Mouse (Mus musculus) cerebellum, adult 2 months (tissue): ENCODE measurements around the gene Rarg.

Experiments
- CTCF ChIP-seq: fragments of 200-500 bp; IDR thresholded peaks from 2 replicates; pipeline ENCODE4 v1.5.1; 2011; ENCODE audit warnings: low read depth, mild to moderate bottlenecking, control low read depth, low read length, moderate library complexity, borderline replicate concordance; ENCODE audit not compliant: insufficient read depth
- POLR2A ChIP-seq: fragments of 200-500 bp; IDR thresholded peaks from 2 replicates; pipeline ENCODE4 v1.6.1; 2011; ENCODE audit warnings: low read length, control low read depth, borderline replicate concordance; ENCODE audit not compliant: insufficient read depth

GRCm38 (mm10) chr15:102265548-102265947 is 8.2 kb upstream of the Rarg start:
- no peak for TF ChIP-seq CTCF
- no peak for TF ChIP-seq POLR2A
